Mouse (Mus musculus) layer of hippocampus, adult 8-10 months (tissue): Measurements from ENCODE around the gene 1700030K09Rik. TPM values are rescaled to one million over a fixed set of nuclear protein-coding genes. Genes with fewer than 3 reads are reported as not detected.

Source experiments
- DNase-seq, 2 experiments: peaks; one replicate each; pipeline ENCODE4 v3.0.0; 2022; ENCODE audit warnings: low spot score in 2 of 2
- microRNA-seq, 2 experiments: library from miRNA; unstranded; fragments of <30 nt; microRNA quantifications; one replicate each; pipeline ENCODE4 v1.2.0; 2022
- total RNA-seq, 4 experiments: library from RNA; stranded (reverse); gene quantifications; 2 replicates each; pipeline ENCODE4 v1.2.4; 2022

Gene 1700030K09Rik
- total RNA-seq, 4 experiments from 2014 or later = 9.6 to 14.3 (median 12.0) TPM

- no peak for DNase-seq
Measured at GRCm38 (mm10) chr8:72504637-72505314, 61.1 kb downstream of the 1700030K09Rik start.

GRCm38 (mm10) chr8:72507505-72507904, 63.8 kb downstream of the 1700030K09Rik start:
- DNase-seq = no peak

Small RNAs within 50 kb of the gene (microRNA-seq; reads per million reads assigned to microRNA genes)
- gene Mir7068 = 2.2 to 4.5 reads per million in 2 experiments

Other genes with a start within 250 kb of the 1700030K09Rik start
- gene Cib3, start 231.0 kb upstream of the 1700030K09Rik start, total RNA-seq = under 1 TPM in 1 of 4 experiments, not detected in 3; 0.14 TPM
- gene Gm11034, start 230.2 kb upstream of the 1700030K09Rik start, total RNA-seq = not detected
- gene Fam32a, start 224.2 kb upstream of the 1700030K09Rik start, total RNA-seq = 10 to 100 TPM; 53.1 to 64.6 (median 56.2) TPM
- 10 to 100 TPM; 86.8 to 93.2 (median 91.0) TPM for gene Ap1m1, start 203.9 kb upstream of the 1700030K09Rik start, total RNA-seq
- gene Gm10282, start 138.6 kb upstream of the 1700030K09Rik start, total RNA-seq = 1 to 10 TPM; 3.8 to 7.8 (median 6.0) TPM
- 10 to 100 TPM in 3 of 4 experiments, 1 to 10 TPM in 1; 9.5 to 15.3 (median 12.7) TPM for gene Klf2, start 124.8 kb upstream of the 1700030K09Rik start, total RNA-seq
- 10 to 100 TPM; 69.5 to 77.8 (median 72.1) TPM for gene Eps15l1, start 22.4 kb upstream of the 1700030K09Rik start, total RNA-seq
- 1 to 10 TPM in 2 of 4 experiments, under 1 TPM in 1, not detected in 1; 0.83 to 1.2 (median 1.2) TPM for gene Calr3, start within 50 bp of the 1700030K09Rik start, total RNA-seq
- 10 to 100 TPM; 69.3 to 97.6 (median 83.2) TPM for gene Cherp, start 31.3 kb downstream of the 1700030K09Rik start, total RNA-seq
- gene Slc35e1, start 48.7 kb downstream of the 1700030K09Rik start, total RNA-seq = 10 to 100 TPM; 42.8 to 55.5 (median 48.7) TPM
- gene Med26, start 104.4 kb downstream of the 1700030K09Rik start, total RNA-seq = 10 to 100 TPM in 1 of 4 experiments, 1 to 10 TPM in 3; 7.1 to 11.1 (median 9.2) TPM
- 100 to 1,000 TPM; 102 to 116 (median 113) TPM for gene Smim7, start 127.2 kb downstream of the 1700030K09Rik start, total RNA-seq
- gene Tmem38a, start 128.2 kb downstream of the 1700030K09Rik start, total RNA-seq = 100 to 1,000 TPM in 3 of 4 experiments, 10 to 100 TPM in 1; 97.4 to 111 (median 103) TPM
- 10 to 100 TPM; 45.4 to 57.7 (median 50.6) TPM for gene Nwd1, start 202.8 kb downstream of the 1700030K09Rik start, total RNA-seq